Mouse (Mus musculus) E14TG2a.4 (cell line): ENCODE measurements around the gene Slc22a23.

Source experiments
- CTCF ChIP-seq: conservative IDR thresholded peaks from 2 replicates; pipeline ENCODE4 v1.5.1; 2014; ENCODE audit warnings: low read length
- POU5F1 ChIP-seq: IDR thresholded peaks from 2 replicates; pipeline ENCODE4 v1.6.1; 2014; ENCODE audit warnings: low read length, borderline replicate concordance

DNA sequence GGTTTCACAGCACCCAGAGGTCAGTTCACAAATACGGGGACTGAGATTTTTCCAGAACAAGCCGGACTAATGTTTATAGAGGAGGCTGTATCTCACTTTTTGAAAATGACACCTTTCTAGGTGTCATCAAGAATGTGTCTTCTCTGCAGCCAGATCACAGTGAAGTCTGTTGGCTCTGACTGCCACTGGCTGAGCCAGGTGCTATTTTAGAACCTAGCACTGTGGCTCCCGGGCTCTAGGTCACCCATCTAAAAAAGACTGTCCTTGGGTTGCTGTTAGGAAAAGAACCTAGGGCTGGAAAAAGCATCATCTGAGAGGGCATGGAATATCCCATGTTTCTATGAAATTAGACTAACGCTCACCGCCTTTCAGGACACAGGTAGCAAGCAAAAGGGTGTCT, 10.7 kb upstream of the Slc22a23 start:
- no peak for TF ChIP-seq CTCF
- TF ChIP-seq POU5F1, result no peak
